Mouse (Mus musculus) naive thymus-derived CD4-positive, alpha-beta T cell, adult 2 months (primary cell): ENCODE measurements around the gene Ebf1.

ENCODE experiments used
- DNase-seq: peaks from one replicate; pipeline ENCODE4 v3.0.0-alpha.2; 2011; ENCODE audit warnings: low read depth

The Ebf1 gene

DNA sequence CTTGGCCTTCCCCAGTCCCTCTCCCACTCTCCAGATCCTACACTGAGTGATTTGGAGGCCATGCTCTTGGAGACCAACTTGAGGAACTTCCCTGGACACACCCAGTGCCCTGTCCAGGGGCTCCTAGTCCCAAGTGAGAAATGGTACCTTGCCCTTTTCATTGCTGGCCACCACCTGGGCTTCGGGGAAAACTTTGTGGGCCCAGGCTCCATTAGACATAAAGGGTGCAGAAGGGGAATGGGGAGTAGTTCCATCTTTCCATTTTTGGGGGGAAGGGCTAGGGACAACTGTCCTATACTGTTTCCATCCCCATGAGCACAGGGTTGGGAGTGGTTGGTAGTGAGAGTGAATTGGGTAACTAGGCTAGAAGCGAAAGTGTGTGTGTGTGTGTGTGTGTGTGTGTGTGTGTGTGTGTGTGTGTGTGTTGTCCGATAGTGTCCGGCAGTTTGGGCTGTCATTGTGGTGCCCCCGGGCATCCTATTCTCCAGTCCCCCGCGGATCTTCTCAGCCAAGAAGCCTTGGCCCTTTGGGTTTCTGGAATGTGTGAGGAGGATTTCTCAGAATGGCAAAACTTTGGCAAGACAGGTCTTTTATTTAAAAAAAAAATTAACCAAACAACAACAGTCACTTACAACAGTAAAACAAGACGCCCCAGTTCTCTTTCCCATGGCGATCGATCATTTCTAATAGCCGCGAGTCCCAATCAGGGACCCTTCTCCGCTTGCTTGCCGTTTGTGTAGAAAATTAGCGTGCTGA lies 2.2 kb downstream of the Ebf1 start:
- no peak for DNase-seq

DNA sequence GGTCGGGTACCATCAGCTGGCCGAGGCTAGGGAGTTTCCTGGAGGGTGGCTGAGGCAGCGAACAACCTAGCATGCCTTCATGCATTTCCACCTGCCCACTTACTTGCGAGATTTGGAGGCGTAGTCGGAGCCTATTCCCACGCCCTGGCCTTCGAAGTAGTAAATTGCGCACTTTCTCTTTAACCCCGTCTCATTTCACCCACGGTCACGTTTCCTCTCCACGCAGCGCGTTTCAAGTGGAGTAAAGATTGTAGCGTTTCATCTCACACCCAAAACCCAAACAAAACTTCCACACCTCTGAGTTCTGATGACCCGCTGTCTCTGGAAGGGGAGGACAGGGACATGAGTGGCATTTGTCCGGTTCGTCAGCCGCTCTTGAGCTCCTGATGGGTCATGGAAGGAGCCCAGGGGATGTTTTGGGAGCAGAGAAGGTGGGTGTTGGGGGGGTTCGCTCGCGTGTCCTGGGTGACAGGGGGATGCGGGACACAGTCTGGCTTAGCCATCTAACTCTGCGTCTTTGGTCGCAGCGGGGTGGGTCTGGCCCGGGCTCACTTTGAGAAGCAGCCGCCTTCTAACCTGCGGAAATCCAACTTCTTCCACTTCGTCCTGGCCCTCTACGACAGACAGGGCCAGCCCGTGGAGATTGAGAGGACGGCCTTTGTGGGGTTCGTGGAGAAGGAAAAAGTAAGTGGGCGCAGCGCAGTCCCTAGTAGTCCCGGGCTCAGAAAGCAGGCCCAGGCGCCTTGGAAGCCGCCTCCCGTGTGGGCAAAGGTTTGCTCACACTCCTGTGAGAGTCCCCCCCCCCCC lies 3.0 kb downstream of the Ebf1 start:
- DNase-seq, result no peak

DNA sequence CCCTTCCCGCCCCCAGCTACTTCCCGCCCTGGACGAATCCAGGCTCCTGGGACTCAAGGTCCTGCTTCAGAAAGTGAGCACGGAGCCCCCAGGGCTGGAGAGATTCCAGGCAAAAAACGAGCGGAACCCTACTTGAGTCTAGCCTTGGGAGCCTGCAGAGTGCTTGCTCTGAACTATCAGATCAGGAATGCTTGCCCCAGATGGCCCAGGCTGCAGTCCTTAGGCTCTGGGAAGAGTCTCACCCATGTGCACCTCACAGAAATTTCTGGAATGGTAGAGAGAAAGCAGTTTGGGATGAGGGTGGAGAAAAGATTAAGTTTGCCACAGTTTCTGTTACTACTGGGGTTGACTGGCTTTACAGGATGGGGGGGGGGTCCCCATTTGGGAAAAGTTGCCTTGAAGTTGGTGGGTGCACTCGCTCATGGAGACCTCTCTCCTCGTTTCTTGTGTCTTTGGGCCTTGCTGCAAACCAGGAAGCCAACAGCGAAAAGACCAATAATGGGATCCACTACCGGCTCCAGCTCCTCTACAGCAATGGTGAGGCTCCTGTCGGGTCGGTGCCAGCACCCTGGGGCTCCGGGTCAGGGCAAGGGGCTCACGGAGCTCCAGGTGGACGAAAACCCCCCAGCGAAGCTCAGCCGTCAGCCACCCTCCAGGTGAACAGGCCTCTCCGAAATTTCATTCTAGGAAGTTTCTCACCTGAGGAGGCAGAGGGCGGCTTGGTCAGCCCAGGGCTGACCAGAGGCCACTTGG lies 3.8 kb downstream of the Ebf1 start:
- DNase-seq, result no peak

DNA sequence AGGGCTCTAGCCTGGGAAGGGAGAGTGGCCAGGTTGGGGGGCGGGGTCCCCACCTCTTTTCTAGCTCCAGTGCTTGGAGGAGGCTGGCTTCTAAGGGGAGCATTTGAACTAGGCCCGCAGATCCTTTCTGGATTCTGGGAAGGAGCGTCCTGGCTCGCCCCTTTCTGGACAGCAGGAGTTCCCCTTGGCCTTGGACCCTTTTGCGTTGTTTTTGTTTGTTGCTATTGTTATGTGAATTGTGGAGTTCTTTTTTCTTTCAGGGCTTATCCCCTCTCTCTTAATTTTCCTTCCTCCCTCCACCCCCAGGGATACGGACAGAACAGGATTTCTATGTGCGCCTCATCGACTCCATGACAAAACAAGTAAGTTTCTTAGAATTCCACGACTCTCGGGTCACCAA lies 4.5 kb downstream of the Ebf1 start:
- no peak for DNase-seq

DNA sequence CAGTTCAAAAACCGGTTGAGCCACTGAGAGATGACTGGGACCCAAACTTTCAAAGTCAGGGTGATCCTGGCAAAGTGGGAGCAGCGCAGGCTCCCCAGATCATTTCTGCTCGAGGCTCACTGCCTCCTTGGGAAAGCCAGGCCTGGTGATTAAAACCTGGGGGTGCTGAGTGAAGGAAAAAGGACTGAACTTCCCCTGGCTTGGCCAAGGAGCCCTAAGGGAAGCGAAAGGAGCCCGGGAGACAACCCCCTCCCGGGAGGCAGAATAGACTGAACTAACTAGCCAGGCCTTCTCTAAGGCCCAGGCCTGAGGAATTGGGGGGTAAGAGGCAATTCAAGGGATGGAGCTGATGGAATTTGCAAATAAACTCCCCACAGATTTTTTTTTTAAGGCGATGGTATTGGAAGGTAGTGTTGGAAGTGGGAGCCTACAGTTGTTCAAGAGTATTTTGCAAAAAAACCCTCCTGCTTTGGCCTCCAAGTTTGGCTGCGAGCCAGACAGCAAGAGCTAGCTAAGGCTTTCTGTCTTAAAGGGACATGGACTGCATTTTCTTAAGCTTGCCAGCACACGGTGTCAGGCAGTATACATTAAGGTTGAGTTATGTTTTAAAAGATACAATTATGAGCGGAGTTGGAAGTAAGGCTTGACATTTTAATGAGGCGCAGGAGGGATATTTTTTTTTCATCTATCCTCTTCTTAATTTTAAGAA lies 5.1 kb downstream of the Ebf1 start:
- no peak for DNase-seq

DNA sequence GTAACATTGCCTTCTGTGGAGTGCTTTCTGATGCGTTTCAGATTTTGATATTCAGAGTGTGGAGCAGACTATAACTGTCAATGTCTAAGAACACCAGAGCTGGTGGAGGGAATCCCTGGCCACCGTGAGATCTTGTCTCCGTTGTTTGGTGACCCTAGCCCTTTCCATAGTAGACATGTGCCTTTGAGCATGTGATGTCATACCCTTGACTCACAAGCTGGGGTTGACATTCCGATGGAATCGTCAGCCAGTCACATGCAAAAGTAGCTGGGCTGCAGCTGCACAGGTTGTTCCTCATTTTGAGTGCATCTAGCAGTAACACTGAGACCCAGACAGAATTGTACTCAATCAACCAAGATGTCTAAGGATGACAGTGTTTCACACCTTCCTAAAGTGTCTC lies 7.4 kb downstream of the Ebf1 start:
- DNase-seq, result no peak

DNA sequence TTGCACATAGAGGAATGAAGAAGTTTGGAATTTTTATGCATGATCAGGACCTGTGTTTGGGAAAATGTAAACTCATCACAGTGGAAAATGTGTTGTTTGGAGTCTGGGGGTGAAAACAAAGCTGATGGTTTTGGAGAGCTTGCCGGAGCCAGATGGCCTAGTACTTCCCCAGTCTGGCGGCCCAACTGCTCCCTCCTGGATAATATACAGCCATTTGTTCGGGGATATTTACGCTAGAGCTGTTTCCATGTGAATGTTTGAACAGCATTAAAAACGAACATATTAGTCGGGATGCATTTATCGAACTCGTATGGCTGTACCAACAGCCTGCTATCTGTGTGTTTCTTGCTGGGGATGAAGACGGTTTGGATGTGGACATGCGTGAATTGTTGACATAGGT lies 8.9 kb downstream of the Ebf1 start:
- DNase-seq, result no peak

DNA sequence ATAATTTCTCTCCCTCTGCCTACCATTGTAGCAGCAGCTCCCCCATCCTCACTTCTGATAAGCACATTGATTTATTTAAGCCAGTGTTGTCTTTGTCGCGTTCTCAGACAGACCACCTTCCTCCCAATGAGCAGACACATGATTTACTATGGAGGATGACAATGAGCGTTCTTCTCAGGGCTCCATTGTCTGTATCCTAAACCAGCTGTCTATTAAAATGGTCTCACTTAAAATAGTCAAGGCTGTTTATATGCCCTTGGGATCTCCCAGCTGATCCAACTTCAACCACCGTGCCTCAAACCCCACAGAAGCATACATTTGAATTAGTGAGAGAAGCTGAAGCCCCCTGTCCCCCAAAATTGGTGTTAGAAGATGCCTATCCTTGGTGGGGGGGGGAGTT lies 11.3 kb downstream of the Ebf1 start:
- DNase-seq, result no peak

DNA sequence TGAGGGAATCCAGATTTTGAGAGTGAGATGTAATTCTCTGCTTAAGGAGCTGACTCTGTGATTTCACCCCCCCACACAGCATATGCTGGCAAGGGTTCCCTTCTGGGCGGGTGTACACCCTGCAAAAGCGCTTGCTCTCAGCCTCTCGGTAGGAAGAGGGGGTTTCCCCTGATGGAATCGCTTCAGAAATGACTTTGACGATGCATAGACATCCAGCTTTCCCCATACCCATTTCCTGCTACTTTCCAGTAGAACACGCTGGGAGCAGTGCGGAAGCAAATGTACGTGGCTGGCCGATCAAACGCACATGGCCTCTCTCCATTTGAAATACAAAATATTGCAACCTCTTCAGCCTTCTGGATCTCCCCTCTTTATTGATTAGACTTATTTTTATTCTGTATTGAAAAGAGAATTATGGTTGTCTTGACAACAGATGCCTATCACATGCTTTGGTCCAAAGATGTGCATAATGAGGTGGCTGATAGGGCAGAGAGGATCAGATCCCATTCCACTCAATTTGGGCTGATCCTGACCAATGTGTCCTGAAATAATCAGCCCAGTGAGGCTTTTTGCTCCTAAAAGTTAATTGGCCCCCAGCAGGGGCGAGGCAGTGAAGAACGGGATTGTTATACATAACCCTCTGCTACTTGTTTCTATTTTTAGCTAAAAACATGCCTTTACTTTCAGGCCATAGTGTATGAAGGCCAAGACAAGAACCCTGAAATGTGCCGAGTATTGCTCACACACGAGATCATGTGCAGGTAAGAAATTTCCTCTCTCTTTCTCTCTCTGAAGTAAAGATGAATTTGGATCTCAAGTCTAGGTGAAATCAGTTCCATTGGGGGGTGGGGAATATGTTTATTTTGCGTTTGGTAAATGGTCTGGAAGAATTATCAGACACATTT lies 15.2 kb downstream of the Ebf1 start:
- DNase-seq, result no peak

DNA sequence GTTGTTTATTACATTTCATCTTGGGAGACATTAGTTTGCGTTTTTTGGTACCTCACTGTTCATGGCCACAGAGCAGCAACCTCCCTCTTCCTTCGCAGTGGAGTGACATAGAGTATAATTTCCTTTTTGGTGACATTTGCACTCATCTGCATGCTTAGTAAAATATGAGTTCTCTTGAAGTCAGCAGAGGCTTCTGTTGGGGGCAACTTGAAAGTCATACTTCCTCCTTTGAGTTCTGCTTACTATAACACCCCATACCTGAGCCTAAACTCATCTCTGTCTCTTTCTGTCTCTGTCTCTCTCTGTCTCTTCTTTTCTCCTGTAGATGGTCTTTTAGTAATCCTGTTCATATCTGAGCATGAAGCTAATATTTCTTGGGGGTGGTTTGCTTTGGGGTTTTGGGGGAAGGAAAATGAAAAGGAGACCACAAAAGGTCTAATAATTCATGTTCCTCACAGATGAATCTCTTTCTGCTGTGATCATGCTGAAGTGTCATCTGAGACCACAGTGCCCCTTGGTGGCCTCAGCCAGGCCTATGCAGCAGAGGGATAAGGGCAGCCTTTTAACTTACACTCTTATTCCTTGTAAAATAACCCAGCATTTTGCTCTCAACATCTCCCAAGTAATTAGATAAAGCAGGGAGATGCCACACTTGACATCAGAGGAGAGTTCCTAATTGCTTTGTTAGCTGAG lies 16.0 kb downstream of the Ebf1 start:
- no peak for DNase-seq

DNA sequence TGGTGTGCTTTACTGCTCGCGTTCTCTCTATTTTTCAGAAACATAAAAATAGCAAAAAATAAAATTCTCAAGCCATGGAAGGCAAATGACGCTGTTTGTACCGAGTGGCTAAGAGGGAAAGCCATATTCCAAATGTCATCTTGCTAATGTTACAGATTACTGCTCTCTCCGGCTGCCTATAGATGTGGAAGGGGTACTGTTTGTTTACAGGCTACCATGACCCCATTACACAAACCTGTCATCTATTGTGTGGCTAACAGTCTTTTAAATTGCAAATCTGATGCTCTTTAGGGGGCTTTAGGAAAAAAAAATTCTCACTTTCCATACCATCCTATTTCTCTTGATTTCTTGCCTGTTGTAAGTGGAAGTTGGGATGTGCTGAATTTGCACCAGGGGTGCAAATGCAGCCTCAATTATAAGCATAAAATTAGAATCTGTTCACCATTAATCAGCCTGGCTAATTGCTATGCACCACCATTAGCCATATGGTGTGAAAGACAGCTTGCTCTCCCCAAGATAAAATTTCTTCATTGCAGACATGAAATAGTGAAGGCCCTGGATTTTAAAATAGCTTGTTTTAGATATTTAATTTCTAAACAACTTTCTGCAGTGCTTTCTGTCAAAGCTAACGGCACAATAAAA lies 17.6 kb downstream of the Ebf1 start:
- DNase-seq, result no peak

DNA sequence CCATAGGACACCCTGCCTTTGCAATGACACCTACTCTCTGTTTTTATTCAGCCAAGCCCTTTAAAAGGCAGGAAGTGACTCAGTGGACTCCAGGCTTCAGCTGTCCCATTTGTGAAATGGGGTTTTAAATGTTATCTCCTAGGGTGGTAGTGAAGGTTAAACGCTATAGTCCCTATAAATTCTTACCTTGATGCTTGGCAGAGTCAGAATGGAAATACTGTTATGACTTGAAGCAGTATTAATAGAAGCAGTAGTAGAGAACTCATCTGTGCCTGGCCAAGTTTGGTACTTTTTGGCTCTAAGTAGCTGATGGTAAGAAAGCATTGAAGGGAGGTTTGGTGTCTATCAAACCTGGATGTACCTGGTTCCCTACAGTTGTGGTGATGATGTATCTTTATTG lies 19.1 kb downstream of the Ebf1 start:
- DNase-seq, result no peak

DNA sequence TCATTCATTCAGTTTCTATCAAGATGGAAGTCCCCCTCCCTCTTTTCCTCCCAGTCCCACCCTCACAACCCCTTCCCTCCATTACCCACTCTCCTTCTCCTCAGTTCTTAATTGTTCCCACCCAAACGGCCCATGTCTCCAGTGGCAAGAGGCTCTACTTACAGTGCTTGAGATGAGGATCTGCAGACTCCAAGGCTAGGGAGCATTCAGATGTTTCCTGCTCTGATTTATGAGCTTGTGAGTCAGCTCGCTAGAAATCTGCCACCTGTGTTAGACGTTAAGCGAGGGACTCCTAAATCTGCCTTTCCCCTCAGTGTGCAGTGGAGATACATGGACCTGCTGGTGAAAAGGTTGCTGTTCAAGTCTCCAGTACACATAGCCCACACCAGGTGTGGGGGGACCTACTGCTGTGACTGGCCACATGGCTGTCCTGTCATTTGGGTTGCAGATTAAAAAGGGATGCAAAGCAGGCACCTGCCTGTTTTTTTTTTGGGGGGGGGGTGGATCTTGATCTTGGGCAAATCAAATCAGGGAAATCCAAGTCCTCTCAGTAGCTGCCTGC lies 21.2 kb downstream of the Ebf1 start:
- no peak for DNase-seq

DNA sequence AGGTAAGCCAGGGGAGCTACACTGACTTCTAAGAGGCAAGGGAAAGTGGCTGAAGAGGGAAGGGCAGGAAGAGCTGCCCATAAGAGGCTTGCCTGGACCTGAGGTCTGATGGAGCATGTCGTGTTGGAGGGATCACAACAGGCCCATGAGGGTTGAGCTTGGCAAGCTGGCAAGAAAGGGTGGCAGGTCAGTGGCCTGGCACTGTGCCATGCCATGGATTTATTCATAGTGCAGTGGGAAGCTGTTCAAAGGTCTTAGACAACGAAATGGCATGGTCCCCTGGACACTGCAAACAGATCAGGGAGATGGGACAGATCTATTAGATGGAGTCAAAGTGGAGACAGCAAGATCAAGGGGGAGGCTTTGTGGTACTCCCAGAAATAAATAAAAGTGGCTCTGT lies 24.4 kb downstream of the Ebf1 start:
- DNase-seq, result no peak

DNA sequence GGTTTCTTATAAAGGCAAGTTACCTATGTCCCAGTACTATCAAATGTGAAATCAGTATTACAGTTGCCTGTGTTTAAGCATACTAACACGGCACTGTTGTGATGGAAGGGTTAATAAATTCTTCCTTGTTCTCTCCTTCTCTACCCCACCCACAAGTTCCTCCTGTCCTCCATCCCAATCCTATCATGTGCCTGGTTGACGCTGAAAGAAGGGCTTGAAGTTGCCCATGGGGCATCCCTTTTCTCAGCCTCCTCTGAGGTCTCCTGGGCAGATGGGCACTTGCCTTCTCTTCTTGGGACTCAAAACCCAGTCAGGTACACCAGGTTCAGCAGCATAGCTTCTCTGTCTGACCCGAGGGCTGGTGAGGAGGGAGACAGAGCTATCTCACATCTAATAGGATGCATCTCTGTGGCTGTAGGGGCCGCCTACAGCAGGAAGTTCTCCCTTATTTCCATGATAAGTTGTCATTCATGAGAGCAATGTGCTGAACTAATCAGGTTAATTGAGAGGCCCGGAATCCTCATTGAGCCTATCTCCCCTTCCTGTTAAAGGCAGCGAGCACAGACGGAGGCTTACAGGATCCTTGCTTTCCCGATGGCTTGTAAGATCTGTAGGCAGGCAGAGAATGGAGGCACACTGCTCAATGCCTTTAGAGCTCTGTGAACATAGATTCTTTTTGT lies 37.4 kb downstream of the Ebf1 start:
- DNase-seq, result no peak

DNA sequence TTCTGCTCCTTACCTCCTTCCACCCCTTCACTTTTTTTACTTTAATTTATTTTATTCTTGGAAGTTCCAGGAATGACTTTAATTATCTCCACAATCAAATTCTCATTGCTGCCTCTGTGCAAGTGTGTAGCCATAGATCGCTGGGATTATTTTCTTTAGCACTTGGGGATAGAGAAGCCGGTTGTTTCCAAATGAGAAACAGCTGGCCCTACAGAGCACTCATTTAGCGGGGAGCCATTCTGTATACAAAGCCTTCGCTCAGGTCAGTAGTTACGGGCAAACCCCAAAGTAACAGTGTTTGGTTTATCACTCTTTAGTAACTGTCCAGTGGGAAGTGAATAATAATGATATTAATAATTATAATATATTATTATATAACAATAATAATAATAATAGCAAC lies 38.4 kb downstream of the Ebf1 start:
- no peak for DNase-seq

DNA sequence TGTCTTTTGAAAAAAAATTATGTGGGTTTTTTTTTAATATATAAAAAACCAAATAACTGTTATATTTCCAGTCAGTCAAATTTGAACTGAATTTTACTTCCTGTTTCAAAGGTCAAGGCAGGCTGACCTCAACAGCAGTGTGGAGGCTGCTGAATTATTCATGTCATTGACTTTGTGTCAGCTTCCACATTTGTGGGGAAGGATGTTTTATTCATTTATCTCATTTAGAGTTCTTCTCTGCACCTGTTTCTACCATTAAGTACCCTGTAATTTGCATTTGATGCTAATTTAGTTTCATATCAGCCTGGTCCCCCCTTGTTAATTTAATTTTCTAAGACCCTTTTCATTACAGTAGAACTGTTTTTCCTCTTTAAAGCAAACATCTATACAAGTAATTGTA lies 39.8 kb downstream of the Ebf1 start:
- DNase-seq, result no peak

DNA sequence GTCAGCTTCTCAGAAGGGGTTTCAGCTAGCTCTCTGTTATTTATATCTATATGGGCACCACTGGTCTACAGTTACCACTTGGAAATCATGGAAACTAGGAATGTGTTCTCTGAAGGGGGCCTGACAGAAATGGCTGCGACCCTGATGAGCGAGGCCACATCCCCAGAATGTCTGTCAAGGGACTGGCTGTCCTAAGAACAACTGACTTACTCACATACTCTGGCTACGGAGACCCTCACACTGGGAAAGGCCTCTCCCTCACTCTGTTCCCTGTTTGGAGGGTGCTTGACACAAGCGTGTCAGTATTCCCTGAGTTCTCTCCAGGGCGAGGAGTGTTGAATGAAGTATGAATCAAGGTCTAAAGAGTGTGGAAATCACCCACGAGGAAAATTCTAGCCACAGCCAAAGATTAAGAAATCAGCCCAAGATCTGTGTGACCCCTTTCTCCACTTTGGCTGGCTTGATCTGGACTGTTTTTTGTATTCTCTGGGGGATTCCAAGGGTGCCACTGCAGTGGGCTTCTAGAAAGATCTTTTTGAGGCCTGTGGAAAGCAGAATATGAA lies 40.8 kb downstream of the Ebf1 start:
- DNase-seq, result no peak

DNA sequence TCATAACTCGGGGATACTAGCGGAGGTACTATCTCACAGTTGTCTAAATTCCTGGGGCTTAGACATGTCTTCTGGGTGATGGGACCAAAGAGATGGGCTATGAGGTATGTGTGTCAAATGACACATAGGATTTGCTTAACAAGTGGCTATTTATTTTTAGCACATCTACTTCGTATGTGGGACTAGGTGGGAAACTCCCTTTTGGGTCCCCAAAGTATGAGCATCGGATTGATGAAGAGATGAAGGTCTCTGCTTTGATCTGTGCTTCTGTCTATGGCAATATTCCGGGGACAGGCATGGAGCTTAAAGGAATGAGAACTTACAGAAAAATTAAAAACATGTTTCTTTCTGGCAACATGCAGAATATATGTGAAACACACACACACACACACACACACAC lies 44.8 kb downstream of the Ebf1 start:
- DNase-seq, result no peak
